Mouse (Mus musculus) MEL (cell line): Measurements from ENCODE around the gene Mboat2.

Experiments
- CHD2 ChIP-seq: IDR thresholded peaks from 2 replicates; pipeline ENCODE4 v1.6.1; 2011; ENCODE audit warnings: low read length, improper control_type of control experiment
- CTCF ChIP-seq, 3 experiments: IDR thresholded peaks in 2 of 3; conservative IDR thresholded peaks in 1 of 3; 2 replicates each; pipeline ENCODE4 v1.5.1; 2011 to 2012; ENCODE audit warnings: low read length in 3 of 3, low read depth in 2 of 3, mild to moderate bottlenecking in 2 of 3, improper control_type of control experiment in 1 of 3, inconsistent platforms in 1 of 3, mixed read lengths in 1 of 3, moderate library complexity in 1 of 3; ENCODE audit not compliant: control insufficient read depth in 1 of 3, insufficient read depth in 1 of 3, poor library complexity in 1 of 3, severe bottlenecking in 1 of 3
- EP300 ChIP-seq, 2 experiments: IDR thresholded peaks; 2 replicates each; pipeline ENCODE4 v1.6.1; 2011; ENCODE audit warnings: improper control_type of control experiment in 2 of 2, low read length in 2 of 2, low read depth in 1 of 2, mild to moderate bottlenecking in 1 of 2
- HCFC1 ChIP-seq: IDR thresholded peaks from 2 replicates; pipeline ENCODE4 v1.6.1; 2012; ENCODE audit warnings: low read depth, mild to moderate bottlenecking, inconsistent platforms, low read length, improper control_type of control experiment, moderate library complexity
- JUND ChIP-seq: IDR thresholded peaks from 2 replicates; pipeline ENCODE4 v1.6.1; 2011; ENCODE audit warnings: low read depth, mild to moderate bottlenecking, improper control_type of control experiment, low read length
- MAFK ChIP-seq: IDR thresholded peaks from 2 replicates; pipeline ENCODE4 v1.6.1; 2011; ENCODE audit warnings: low read depth, mild to moderate bottlenecking, low read length, improper control_type of control experiment, borderline replicate concordance
- MAZ ChIP-seq: IDR thresholded peaks from 2 replicates; pipeline ENCODE4 v1.6.1; 2012; ENCODE audit warnings: low read depth, mild to moderate bottlenecking, inconsistent platforms, low read length, improper control_type of control experiment
- MXI1 ChIP-seq: IDR thresholded peaks from 2 replicates; pipeline ENCODE4 v1.6.1; 2011; ENCODE audit warnings: mild to moderate bottlenecking, low read depth, low read length, improper control_type of control experiment
- MYB ChIP-seq: IDR thresholded peaks from 2 replicates; pipeline ENCODE4 v1.6.1; 2011; ENCODE audit warnings: mild to moderate bottlenecking, low read depth, low read length, improper control_type of control experiment
- POLR2A ChIP-seq, 2 experiments: IDR thresholded peaks; 2 replicates each; pipeline ENCODE4 v1.6.1; 2011 to 2012; ENCODE audit warnings: low read length in 2 of 2, mild to moderate bottlenecking in 2 of 2, control low read depth in 1 of 2, improper control_type of control experiment in 1 of 2, low read depth in 1 of 2, moderate library complexity in 1 of 2; ENCODE audit not compliant: control insufficient read depth in 1 of 2, insufficient read depth in 1 of 2, poor library complexity in 1 of 2
- SMC3 ChIP-seq: IDR thresholded peaks from 2 replicates; pipeline ENCODE4 v1.6.1; 2011; ENCODE audit warnings: low read depth, low read length, improper control_type of control experiment
- TCF12 ChIP-seq: IDR thresholded peaks from 2 replicates; pipeline ENCODE4 v1.6.1; 2014; ENCODE audit warnings: low read depth, mild to moderate bottlenecking, inconsistent platforms, low read length, improper control_type of control experiment, moderate library complexity
- USF2 ChIP-seq, 2 experiments: IDR thresholded peaks; 2 replicates each; pipeline ENCODE4 v1.6.1; 2011 to 2012; ENCODE audit warnings: improper control_type of control experiment in 2 of 2, low read length in 2 of 2, borderline replicate concordance in 1 of 2, inconsistent platforms in 1 of 2, low read depth in 1 of 2, mild to moderate bottlenecking in 1 of 2; ENCODE audit not compliant: insufficient read depth in 1 of 2
- ZC3H11A ChIP-seq: IDR thresholded peaks from 2 replicates; pipeline ENCODE4 v1.6.1; 2012; ENCODE audit warnings: low read depth, mild to moderate bottlenecking, inconsistent platforms, low read length, improper control_type of control experiment

DNA sequence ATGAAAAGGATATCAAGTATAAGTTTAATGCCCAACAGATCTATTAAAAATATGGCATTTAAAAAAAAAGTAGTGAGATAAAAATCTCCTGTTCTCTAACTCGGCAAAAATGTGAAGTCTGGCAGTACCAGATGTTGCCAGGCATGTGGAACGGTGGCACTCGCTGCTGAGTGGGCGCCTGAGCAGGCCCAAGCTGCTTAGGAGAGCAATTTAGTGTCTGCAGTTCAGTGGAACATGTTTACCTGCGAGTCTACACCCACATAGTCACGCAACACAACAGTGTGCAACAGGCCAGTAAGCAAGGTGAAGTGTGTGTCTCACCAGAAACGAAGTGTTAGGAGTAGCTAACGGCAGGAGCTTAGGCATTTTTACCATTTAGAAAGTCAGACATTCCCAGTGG lies 41.6 kb downstream of the Mboat2 start:
- TF ChIP-seq CTCF (IDR thresholded peaks at IDR 0.05 in 2 of 3, conservative IDR thresholded peaks at IDR 0.05 in 1 of 3; ENCODE audit: control insufficient read depth in 1 of 3, insufficient read depth in 1 of 3, low read depth in 2 of 3, low read length in 3 of 3, poor library complexity in 1 of 3, severe bottlenecking in 1 of 3) (no peak), POLR2A (IDR thresholded peaks at IDR 0.05; ENCODE audit: control insufficient read depth in 1 of 2, insufficient read depth in 1 of 2, low read depth in 1 of 2, low read length in 2 of 2, poor library complexity in 1 of 2) (no peak), HCFC1 (no peak), ZC3H11A (no peak), MAZ (no peak), EP300 (IDR thresholded peaks at IDR 0.05; ENCODE audit: low read depth in 1 of 2, low read length in 2 of 2) (no peak), MYB (no peak), CHD2 (no peak), TCF12 (no peak), USF2 (IDR thresholded peaks at IDR 0.05; ENCODE audit: borderline replicate concordance in 1 of 2, insufficient read depth in 1 of 2, low read depth in 1 of 2, low read length in 2 of 2) (no peak), SMC3 (no peak), MAFK (no peak), JUND (no peak), MXI1 (no peak)
